Mouse (Mus musculus): ENCODE data around the gene Phf21a. TPM values are rescaled to one million over a fixed set of nuclear protein-coding genes. Genes with fewer than 3 reads are reported as not detected.

The Phf21a gene
- polyA plus RNA-seq, 1 experiment from 2014 or later = 20.6 TPM

- Histone ChIP-seq H3K4me2 (peak overlapping the region; percentile 100), H3K9ac (peak overlapping the region; percentile 82), H3K9me3 (no peaks in the 10 kb centered on the region), H3K27ac (replicated peaks) (no peak overlapping the region), H3K27me3 (replicated peaks) (peaks cover 51% of the 10 kb centered on the region), H3K4me1 (peaks cover 32% of the 10 kb centered on the region), H3K36me3 (no peaks in the 10 kb centered on the region), H3K4me3 (peak overlapping the region; percentile 71)
- WGBS = under 1% methylated on average over 63 of the region's 63 CpGs
- ATAC-seq (ENCODE audit: extremely low read depth, insufficient number of reproducible peaks, low FRiP score, low TSS enrichment) = peak; percentile 26; the same call in 1 of the 2 replicates
Observed at GRCm38 (mm10) chr2:92059481-92060220, 33.3 kb upstream of the Phf21a start.

- Histone ChIP-seq H3K9ac (peak overlapping the region; percentile 82; the same call in 1 of the 2 replicates), H3K27me3 (replicated peaks) (peaks cover 45% of the 10 kb centered on the region), H3K4me3 (peak overlapping the region; percentile 71), H3K27ac (replicated peaks) (no peak overlapping the region), H3K36me3 (no peaks in the 10 kb centered on the region), H3K9me3 (no peaks in the 10 kb centered on the region), H3K4me2 (peak overlapping the region; percentile 100), H3K4me1 (peaks cover 29% of the 10 kb centered on the region)
- 12% methylated on average over 6 of the region's 6 CpGs for WGBS
- ATAC-seq (ENCODE audit: extremely low read depth, insufficient number of reproducible peaks, low FRiP score, low TSS enrichment) = no peak
Observed at GRCm38 (mm10) chr2:92060291-92060690, 32.6 kb upstream of the Phf21a start.

- H3K4me3 ChIP-seq = no peak overlapping the region
- no peak for ATAC-seq (ENCODE audit: extremely low read depth, insufficient number of reproducible peaks, low FRiP score, low TSS enrichment)
- 72% methylated on average over 5 of the region's 5 CpGs for WGBS
- H3K27me3 ChIP-seq (replicated peaks) = peaks cover 45% of the 10 kb centered on the region
- H3K4me2 ChIP-seq = no peak overlapping the region
- no peaks in the 10 kb centered on the region for H3K36me3 ChIP-seq
- peaks cover 21% of the 10 kb centered on the region for H3K4me1 ChIP-seq
- H3K9ac ChIP-seq = no peak overlapping the region
- H3K27ac ChIP-seq (replicated peaks) = no peak overlapping the region
- no peaks in the 10 kb centered on the region for H3K9me3 ChIP-seq
Observed at GRCm38 (mm10) chr2:92061337-92061736, 31.6 kb upstream of the Phf21a start.

GRCm38 (mm10) chr2:92063106-92063505, 29.8 kb upstream of the Phf21a start:
- peaks cover 36% of the 10 kb centered on the region for H3K27me3 ChIP-seq (replicated peaks)
- H3K4me3 ChIP-seq = no peak overlapping the region
- H3K27ac ChIP-seq (replicated peaks) = no peak overlapping the region
- ATAC-seq (ENCODE audit: extremely low read depth, insufficient number of reproducible peaks, low FRiP score, low TSS enrichment) = no peak
- H3K9ac ChIP-seq = no peak overlapping the region
- H3K9me3 ChIP-seq = no peaks in the 10 kb centered on the region
- H3K36me3 ChIP-seq = no peaks in the 10 kb centered on the region
- H3K4me1 ChIP-seq = peaks cover 17% of the 10 kb centered on the region
- 56% methylated on average over 5 of the region's 5 CpGs for WGBS
- H3K4me2 ChIP-seq = no peak overlapping the region

- no peak overlapping the region for H3K9ac ChIP-seq
- H3K36me3 ChIP-seq = no peaks in the 10 kb centered on the region
- H3K27ac ChIP-seq (replicated peaks) = no peak overlapping the region
- peaks cover 19% of the 10 kb centered on the region for H3K27me3 ChIP-seq (replicated peaks)
- ATAC-seq (ENCODE audit: extremely low read depth, insufficient number of reproducible peaks, low FRiP score, low TSS enrichment) = no peak
- WGBS = 75% methylated on average over 8 of the region's 8 CpGs
- H3K4me2 ChIP-seq = no peak overlapping the region
- H3K4me3 ChIP-seq = no peak overlapping the region
- no peaks in the 10 kb centered on the region for H3K9me3 ChIP-seq
- H3K4me1 ChIP-seq = no peaks in the 10 kb centered on the region
Observed at GRCm38 (mm10) chr2:92065269-92065888, 27.5 kb upstream of the Phf21a start.

GRCm38 (mm10) chr2:92065938-92066337, 27.0 kb upstream of the Phf21a start:
- no peaks in the 10 kb centered on the region for H3K9me3 ChIP-seq
- WGBS = 58% methylated on average over 6 of the region's 6 CpGs
- H3K36me3 ChIP-seq = no peaks in the 10 kb centered on the region
- H3K27me3 ChIP-seq (replicated peaks) = peaks cover 13% of the 10 kb centered on the region
- H3K27ac ChIP-seq (replicated peaks) = no peak overlapping the region
- H3K4me2 ChIP-seq = no peak overlapping the region
- H3K9ac ChIP-seq = no peak overlapping the region
- H3K4me3 ChIP-seq = no peak overlapping the region
- no peak for ATAC-seq (ENCODE audit: extremely low read depth, insufficient number of reproducible peaks, low FRiP score, low TSS enrichment)
- H3K4me1 ChIP-seq = no peaks in the 10 kb centered on the region

- Histone ChIP-seq H3K9ac (no peak overlapping the region), H3K9me3 (no peaks in the 10 kb centered on the region), H3K4me2 (no peak overlapping the region), H3K4me3 (no peak overlapping the region), H3K36me3 (no peaks in the 10 kb centered on the region), H3K27me3 (replicated peaks) (peaks cover 6% of the 10 kb centered on the region; the same call in 1 of the 2 replicates), H3K27ac (replicated peaks) (no peak overlapping the region), H3K4me1 (no peaks in the 10 kb centered on the region)
- ATAC-seq (ENCODE audit: extremely low read depth, insufficient number of reproducible peaks, low FRiP score, low TSS enrichment) = no peak
- 44% methylated on average over 1 of the region's 1 CpGs for WGBS
Observed at GRCm38 (mm10) chr2:92066899-92067298, 26.0 kb upstream of the Phf21a start.

- H3K4me1 ChIP-seq = no peaks in the 10 kb centered on the region
- H3K27me3 ChIP-seq (replicated peaks) = peaks cover 2% of the 10 kb centered on the region; the same call in 1 of the 2 replicates
- ATAC-seq (ENCODE audit: extremely low read depth, insufficient number of reproducible peaks, low FRiP score, low TSS enrichment) = no peak
- H3K27ac ChIP-seq (replicated peaks) = no peak overlapping the region
- WGBS = 54% methylated on average over 3 of the region's 3 CpGs
- H3K9me3 ChIP-seq = no peaks in the 10 kb centered on the region
- no peaks in the 10 kb centered on the region for H3K36me3 ChIP-seq
- H3K9ac ChIP-seq = no peak overlapping the region
- no peak overlapping the region for H3K4me2 ChIP-seq
- no peak overlapping the region for H3K4me3 ChIP-seq
Observed at GRCm38 (mm10) chr2:92067600-92067999, 25.3 kb upstream of the Phf21a start.

GRCm38 (mm10) chr2:92069630-92070029, 23.3 kb upstream of the Phf21a start:
- no peak for ATAC-seq (ENCODE audit: extremely low read depth, insufficient number of reproducible peaks, low FRiP score, low TSS enrichment)
- 58% methylated on average over 5 of the region's 5 CpGs for WGBS
- no peak overlapping the region for H3K4me2 ChIP-seq

GRCm38 (mm10) chr2:92071143-92071542, 21.8 kb upstream of the Phf21a start:
- Histone ChIP-seq H3K4me3 (no peak overlapping the region), H3K27ac (replicated peaks) (no peak overlapping the region), H3K36me3 (no peaks in the 10 kb centered on the region), H3K4me1 (no peaks in the 10 kb centered on the region), H3K9ac (no peak overlapping the region), H3K4me2 (no peak overlapping the region), H3K27me3 (replicated peaks) (no peaks in the 10 kb centered on the region), H3K9me3 (no peaks in the 10 kb centered on the region)
- no peak for ATAC-seq (ENCODE audit: extremely low read depth, insufficient number of reproducible peaks, low FRiP score, low TSS enrichment)
- 71% methylated on average over 4 of the region's 4 CpGs for WGBS

More at GRCm38 (mm10) chr2:92069630-92070029, 23.3 kb upstream of the Phf21a start:
- Histone ChIP-seq H3K9ac (no peak overlapping the region), H3K4me1 (no peaks in the 10 kb centered on the region), H3K9me3 (no peaks in the 10 kb centered on the region), H3K27ac (replicated peaks) (no peak overlapping the region), H3K4me3 (no peak overlapping the region), H3K36me3 (no peaks in the 10 kb centered on the region), H3K27me3 (replicated peaks) (no peaks in the 10 kb centered on the region)

GRCm38 (mm10) chr2:92076086-92076692, 16.7 kb upstream of the Phf21a start:
- no peaks in the 10 kb centered on the region for H3K27me3 ChIP-seq (replicated peaks)
- no peak overlapping the region for H3K4me3 ChIP-seq
- H3K27ac ChIP-seq (replicated peaks) = no peak overlapping the region
- no peak overlapping the region for H3K9ac ChIP-seq
- H3K4me1 ChIP-seq = no peaks in the 10 kb centered on the region
- no peak overlapping the region for H3K4me2 ChIP-seq
- WGBS = 79% methylated on average over 13 of the region's 13 CpGs
- no peaks in the 10 kb centered on the region for H3K36me3 ChIP-seq
- no peak for ATAC-seq (ENCODE audit: extremely low read depth, insufficient number of reproducible peaks, low FRiP score, low TSS enrichment)
- no peaks in the 10 kb centered on the region for H3K9me3 ChIP-seq
